Comparison of ENCODE assay signal across 9 mouse cellular contexts in the genomic region with DNA sequence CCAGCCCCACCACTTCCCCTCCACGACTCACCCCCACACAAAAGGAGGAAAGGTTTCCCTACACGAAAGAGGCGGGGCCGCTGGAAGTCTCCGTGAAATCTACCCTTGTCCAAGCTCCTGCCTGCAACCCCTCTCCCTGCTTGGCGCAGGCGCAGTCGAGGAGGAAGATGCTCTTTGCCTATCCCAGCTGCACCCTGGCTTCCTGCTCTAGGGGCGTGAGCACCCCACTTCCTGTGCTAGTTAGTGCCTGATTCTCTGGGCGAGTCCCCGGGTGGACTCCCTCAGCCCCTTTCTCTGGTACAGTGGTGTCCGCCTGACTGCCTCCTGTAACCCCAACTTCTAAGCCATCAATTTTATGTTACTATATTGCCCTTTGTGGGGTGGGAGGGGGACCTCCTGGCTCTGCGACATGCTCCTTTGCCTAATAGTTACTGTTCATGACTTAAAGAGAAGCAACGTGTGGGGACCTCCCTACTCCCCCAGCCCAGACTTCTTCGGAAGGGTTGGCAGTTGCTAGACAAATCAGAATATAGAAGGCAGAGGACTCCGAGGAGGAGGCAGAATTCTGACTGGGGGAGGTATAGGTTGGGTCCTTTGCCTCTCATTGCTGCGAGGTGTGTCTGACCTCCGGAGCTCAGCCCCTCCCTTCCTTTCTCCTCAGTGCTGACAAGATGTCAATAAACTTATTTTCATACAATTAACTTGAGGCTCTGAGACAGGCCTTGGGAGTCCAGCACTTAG. TPM values are rescaled to one million over a fixed set of nuclear protein-coding genes. Genes with fewer than 3 reads are reported as not detected.
A peak's percentile ranks its signal among the peaks of the same experiment; 100 is the strongest.
DNase-seq lines count a peak whose midpoint lies in the region; ATAC-seq and TF ChIP-seq lines count a peak whose summit lies in the region.
"Had no signal": no experiment of that assay in that cellular context is flagged by ENCODE, and none has a peak within 500 bp of the region (broad histone marks: within the 10 kb centered on the region; RNA-seq: fewer than 3 reads in every experiment).

No protein-coding gene starts in this region.

- no peak for TF ChIP-seq EP300 in heart, adult 2 months (IDR thresholded peaks at IDR 0.05; ENCODE audit: insufficient read depth, low read depth, low read length)

- H3K27ac ChIP-seq in heart, adult 2 months, result peak overlapping the region; percentile 94
- 0 out of 2 replicates have a peak overlapping the region, but pooled peaks have one; percentile 9 for H3K27ac ChIP-seq in lung, embryonic 14.5 days (ENCODE audit: low read depth)
- H3K27ac ChIP-seq in neural tube, embryonic 15.5 days (replicated peaks), result peak overlapping the region; percentile 79; the same call in 1 of the 2 replicates

- no peaks in the 10 kb centered on the region for H3K27me3 ChIP-seq in heart, adult 2 months (ENCODE audit: control insufficient read depth, insufficient read depth, low read length)
- H3K27me3 ChIP-seq in lung, embryonic 14.5 days (ENCODE audit: insufficient read depth, low read length), result no peaks in the 10 kb centered on the region
- no peaks in the 10 kb centered on the region for H3K27me3 ChIP-seq in neural tube, embryonic 15.5 days (replicated peaks)

- DNase-seq in cerebellum, adult 9-11 months, result peak; percentile 73
- DNase-seq in cerebellum, postnatal 14 days, result no peak
- DNase-seq in c-Kit-positive CD71-positive TER-119-negative erythroid progenitor cells, embryonic 14.5 days (ENCODE audit: low read depth), result peak; percentile 67
- DNase-seq in heart, adult 2 months, result peak; percentile 81 to 89
- peak; percentile 68 for DNase-seq in kidney, adult 11 months
- peak; percentile 63 for DNase-seq in lung, embryonic 14.5 days
- DNase-seq in ovary, adult 18-20 months (ENCODE audit: low spot score), result no peak

- peak overlapping the region; percentile 57 for H3K9ac ChIP-seq in heart, adult 2 months (ENCODE audit: low read depth, low read length)
- H3K9ac ChIP-seq in lung, embryonic 14.5 days, result peak overlapping the region; percentile 46
- peak overlapping the region; percentile 20; the same call in 1 of the 2 replicates for H3K9ac ChIP-seq in neural tube, embryonic 15.5 days (replicated peaks)

- H3K9me3 ChIP-seq in lung, embryonic 14.5 days (ENCODE audit: low read depth, low read length), result no peaks in the 10 kb centered on the region
- no peaks in the 10 kb centered on the region for H3K9me3 ChIP-seq in neural tube, embryonic 15.5 days (replicated peaks)
- H3K9me3 ChIP-seq: G1E had no signal

- H3K4me2 ChIP-seq in lung, embryonic 14.5 days, result peak overlapping the region; percentile 61
- peak overlapping the region; percentile 54 for H3K4me2 ChIP-seq in neural tube, embryonic 15.5 days

- TF ChIP-seq CTCF in heart, adult 2 months (IDR thresholded peaks at IDR 0.05), result no peak
- TF ChIP-seq CTCF in lung, embryonic 14.5 days (IDR thresholded peaks at IDR 0.05; ENCODE audit: low read depth), result no peak

- TF ChIP-seq POLR2A in heart, adult 2 months (IDR thresholded peaks at IDR 0.05; ENCODE audit: insufficient read depth, low read depth, low read length), result peak; percentile 75

- H3K4me3 ChIP-seq in heart, adult 2 months, result peak overlapping the region; percentile 45
- peak overlapping the region; percentile 36 for H3K4me3 ChIP-seq in lung, embryonic 14.5 days (ENCODE audit: low read depth, low read length)
- peak overlapping the region; percentile 31 for H3K4me3 ChIP-seq in neural tube, embryonic 15.5 days (replicated peaks)

- intact Hi-C loops in heart, adult 2 months (cut with DNase I), result no loop called here

- peaks cover 2% of the 10 kb centered on the region for H3K36me3 ChIP-seq in heart, adult 2 months (ENCODE audit: control insufficient read depth, insufficient read depth, low read length)
- peaks cover 15% of the 10 kb centered on the region for H3K36me3 ChIP-seq in lung, embryonic 14.5 days (ENCODE audit: insufficient read depth)
- H3K36me3 ChIP-seq in neural tube, embryonic 15.5 days, result peaks cover 17% of the 10 kb centered on the region

- peaks cover 2% of the 10 kb centered on the region; the same call in 1 of the 2 replicates for H3K4me1 ChIP-seq in heart, adult 2 months (ENCODE audit: control insufficient read depth, insufficient read depth, low read length)
- peaks cover 18% of the 10 kb centered on the region for H3K4me1 ChIP-seq in lung, embryonic 14.5 days (ENCODE audit: insufficient read depth)
- peaks cover 64% of the 10 kb centered on the region for H3K4me1 ChIP-seq in neural tube, embryonic 15.5 days

- ATAC-seq in lung, embryonic 14.5 days (ENCODE audit: insufficient read depth), result no peak
- no peak for ATAC-seq in neural tube, embryonic 15.5 days (ENCODE audit: low FRiP score)

- WGBS in heart, adult 2 months, result 22% methylated on average over 18 of the region's 18 CpGs
- 37% methylated on average over 18 of the region's 18 CpGs for WGBS in lung, embryonic 14.5 days
- WGBS in neural tube, embryonic 15.5 days, result 32% methylated on average over 18 of the region's 18 CpGs

- peaks cover 4% of the 10 kb centered on the region; the same call in 1 of the 2 replicates for H3K79me2 ChIP-seq in heart, adult 2 months (replicated peaks; ENCODE audit: control insufficient read depth, insufficient read depth, low read length)

RNA-seq across cellular contexts. Expression of a gene that starts 2.6 kb away (rescaled TPM):
- 10 to 100 TPM; 22.5 to 24.5 TPM for total RNA-seq in heart, adult 2 months (2021)
- 12.7 and 15.1 TPM in 2 replicates for polyA plus RNA-seq in heart, adult 2 months (2012; rRNA removed)
- 27.3 and 35.0 TPM in 2 replicates for polyA plus RNA-seq in lung, embryonic 14.5 days (2014; fragmentation: Nextera tagmentation; extraction: Ambion mirVana)
- polyA plus RNA-seq in neural tube, embryonic 15.5 days (2015; fragmentation: Nextera tagmentation; extraction: Ambion mirVana), result 28.4 and 28.6 TPM in 2 replicates

RNA-seq across cellular contexts. Expression of a gene that starts 10.2 kb away (rescaled TPM):
- total RNA-seq in heart, adult 2 months (2021), result 1 to 10 TPM; 3.5 to 3.9 TPM
- 3.4 and 4.0 TPM in 2 replicates for polyA plus RNA-seq in heart, adult 2 months (2012; rRNA removed)
- polyA plus RNA-seq in lung, embryonic 14.5 days (2014; fragmentation: Nextera tagmentation; extraction: Ambion mirVana), result 3.7 and 4.8 TPM in 2 replicates
- polyA plus RNA-seq in neural tube, embryonic 15.5 days (2015; fragmentation: Nextera tagmentation; extraction: Ambion mirVana), result 7.6 and 8.0 TPM in 2 replicates

RNA-seq across cellular contexts. Expression of a gene that starts 14.0 kb away (rescaled TPM):
- total RNA-seq in heart, adult 2 months (2021), result not detected
- polyA plus RNA-seq in heart, adult 2 months (2012; rRNA removed), result 0.08 TPM in 1 of 2 replicates, not detected in the other
- not detected in 2 replicates for polyA plus RNA-seq in lung, embryonic 14.5 days (2014; fragmentation: Nextera tagmentation; extraction: Ambion mirVana)
- 0.84 and 0.93 TPM in 2 replicates for polyA plus RNA-seq in neural tube, embryonic 15.5 days (2015; fragmentation: Nextera tagmentation; extraction: Ambion mirVana)
- polyA plus RNA-seq: G1E had no signal

RNA-seq across cellular contexts. Expression of a gene that starts 22.1 kb away (rescaled TPM):
- not detected for total RNA-seq in heart, adult 2 months (2021)
- 0.06 TPM in 1 of 2 replicates, not detected in the other for polyA plus RNA-seq in heart, adult 2 months (2012; rRNA removed)
- 2.2 and 2.3 TPM in 2 replicates for polyA plus RNA-seq in lung, embryonic 14.5 days (2014; fragmentation: Nextera tagmentation; extraction: Ambion mirVana)
- 0.31 and 1.3 TPM in 2 replicates for polyA plus RNA-seq in neural tube, embryonic 15.5 days (2015; fragmentation: Nextera tagmentation; extraction: Ambion mirVana)
- total RNA-seq: G1E had no signal
- polyA plus RNA-seq: G1E had no signal

RNA-seq across cellular contexts. Expression of a gene that starts 22.9 kb away (rescaled TPM):
- 10 to 100 TPM; 93.2 to 99.4 TPM for total RNA-seq in heart, adult 2 months (2021)
- polyA plus RNA-seq in heart, adult 2 months (2012; rRNA removed), result 54.9 and 61.3 TPM in 2 replicates
- polyA plus RNA-seq in lung, embryonic 14.5 days (2014; fragmentation: Nextera tagmentation; extraction: Ambion mirVana), result 22.9 and 26.8 TPM in 2 replicates
- 26.4 and 28.3 TPM in 2 replicates for polyA plus RNA-seq in neural tube, embryonic 15.5 days (2015; fragmentation: Nextera tagmentation; extraction: Ambion mirVana)

Comparison
In these comparisons a context has a peak if more than half of its experiments do, and no peak if none do; other contexts are left out.
1. DNase-seq: peak in cerebellum, adult 9-11 months (single experiment), c-Kit-positive CD71-positive TER-119-negative erythroid progenitor cells, embryonic 14.5 days (single experiment), heart, adult 2 months (2 of 2), kidney, adult 11 months (single experiment) and lung, embryonic 14.5 days (single experiment); none in cerebellum, postnatal 14 days (0 of 2) and ovary, adult 18-20 months (single experiment).
2. H3K27ac ChIP-seq: peak in every context shown above with its lines; median percentile 94 in heart, adult 2 months; 79 in neural tube, embryonic 15.5 days; 9 in lung, embryonic 14.5 days.
3. Peak in every context shown above with its lines, with median percentiles within 50 percentile points of each other: H3K4me3 ChIP-seq and H3K9ac ChIP-seq.